Mouse (Mus musculus) heart, adult 2 months (tissue): ENCODE results near the gene Zfp654. TPM values are rescaled to one million over a fixed set of nuclear protein-coding genes. Genes with fewer than 3 reads are reported as not detected.

ENCODE experiments used
- DNase-seq, 2 experiments: peaks; one replicate each; pipeline ENCODE4 v3.0.0; 2021
- H3K27ac ChIP-seq: fragments of 200-600 bp; 2 replicates; pipeline ENCODE4 v1.8.1; 2022
- H3K27me3 ChIP-seq: fragments of 200-500 bp; 2 replicates; pipeline ENCODE4 v1.6.1; 2012; ENCODE audit warnings: mild to moderate bottlenecking, low read length, inconsistent platforms, mixed read lengths; ENCODE audit not compliant: control insufficient read depth, insufficient read depth
- H3K36me3 ChIP-seq: fragments of 200-500 bp; 2 replicates; pipeline ENCODE4 v1.6.1; 2012; ENCODE audit warnings: low read length, inconsistent platforms; ENCODE audit not compliant: control insufficient read depth, insufficient read depth
- H3K4me1 ChIP-seq: fragments of 200-500 bp; 2 replicates; pipeline ENCODE4 v1.6.1; 2011; ENCODE audit warnings: low read length; ENCODE audit not compliant: control insufficient read depth, insufficient read depth
- H3K4me3 ChIP-seq: fragments of 200-600 bp; 2 replicates; pipeline ENCODE4 v1.8.1; 2022
- H3K79me2 ChIP-seq: fragments of 200-500 bp; replicated peaks from 2 replicates; pipeline ENCODE4 v1.6.1; 2012; ENCODE audit warnings: mild to moderate bottlenecking, inconsistent platforms, low read length, moderate library complexity, mixed read lengths; ENCODE audit not compliant: control insufficient read depth, insufficient read depth
- H3K9ac ChIP-seq: fragments of 200-500 bp; 2 replicates; pipeline ENCODE4 v1.6.1; 2012; ENCODE audit warnings: low read depth, mild to moderate bottlenecking, control low read depth, inconsistent platforms, low read length, mixed read lengths
- CTCF ChIP-seq: fragments of 200-600 bp; IDR thresholded peaks from 2 replicates; pipeline ENCODE4 v1.8.1; 2022; ENCODE audit warnings: antibody characterized with exemption, mild to moderate bottlenecking, moderate library complexity
- EP300 ChIP-seq: fragments of 200-500 bp; IDR thresholded peaks from 2 replicates; pipeline ENCODE4 v1.6.1; 2011; ENCODE audit warnings: low read depth, low read length, control low read depth; ENCODE audit not compliant: insufficient read depth
- POLR2A ChIP-seq: fragments of 200-500 bp; IDR thresholded peaks from 2 replicates; pipeline ENCODE4 v1.6.1; 2011; ENCODE audit warnings: mild to moderate bottlenecking, low read depth, low read length, control low read depth; ENCODE audit not compliant: insufficient read depth
- WGBS: fragments of 180-500 bp; shearing (Covaris S2); methylation state at CpG from one replicate; pipeline ENCODE4 v1.1.7; 2018; 5-methylcytosine and 5-hydroxymethylcytosine counted together
- intact Hi-C: fragments of 180-260 bp; cut with DNase I; formaldehyde crosslinking; loops from one replicate; pipeline ENCODE4 v1.15.1; 2025
- long read RNA-seq: library from polyadenylated mRNA; stranded (forward); transcript quantifications from one replicate; pipeline ENCODE4 v2.0.0, GENCODE M21; 2021
- polyA plus RNA-seq: library from polyadenylated mRNA; depleted of rRNA; stranded (reverse); fragments of >200 nt; gene quantifications from 2 replicates; pipeline ENCODE4 v1.2.3, GENCODE M21; 2012; rRNA removed
- total RNA-seq, 2 experiments: library from RNA; stranded (reverse); gene quantifications; 2 replicates each; pipeline ENCODE4 v1.2.3; 2021

The Zfp654 gene
- total RNA-seq (10 to 100 TPM in 1 of 2 experiments, 1 to 10 TPM in 1; 7.2 to 10.6 TPM), polyA plus RNA-seq (1.3 and 2.9 TPM in 2 replicates)
- long read RNA-seq, full-length matches to known transcripts: 2 of 2 reads
- long read RNA-seq, partial matches to known transcripts: 0 of 2 reads
- long read RNA-seq, other reads (novel, unspliced or antisense): 0 of 2 reads

DNA sequence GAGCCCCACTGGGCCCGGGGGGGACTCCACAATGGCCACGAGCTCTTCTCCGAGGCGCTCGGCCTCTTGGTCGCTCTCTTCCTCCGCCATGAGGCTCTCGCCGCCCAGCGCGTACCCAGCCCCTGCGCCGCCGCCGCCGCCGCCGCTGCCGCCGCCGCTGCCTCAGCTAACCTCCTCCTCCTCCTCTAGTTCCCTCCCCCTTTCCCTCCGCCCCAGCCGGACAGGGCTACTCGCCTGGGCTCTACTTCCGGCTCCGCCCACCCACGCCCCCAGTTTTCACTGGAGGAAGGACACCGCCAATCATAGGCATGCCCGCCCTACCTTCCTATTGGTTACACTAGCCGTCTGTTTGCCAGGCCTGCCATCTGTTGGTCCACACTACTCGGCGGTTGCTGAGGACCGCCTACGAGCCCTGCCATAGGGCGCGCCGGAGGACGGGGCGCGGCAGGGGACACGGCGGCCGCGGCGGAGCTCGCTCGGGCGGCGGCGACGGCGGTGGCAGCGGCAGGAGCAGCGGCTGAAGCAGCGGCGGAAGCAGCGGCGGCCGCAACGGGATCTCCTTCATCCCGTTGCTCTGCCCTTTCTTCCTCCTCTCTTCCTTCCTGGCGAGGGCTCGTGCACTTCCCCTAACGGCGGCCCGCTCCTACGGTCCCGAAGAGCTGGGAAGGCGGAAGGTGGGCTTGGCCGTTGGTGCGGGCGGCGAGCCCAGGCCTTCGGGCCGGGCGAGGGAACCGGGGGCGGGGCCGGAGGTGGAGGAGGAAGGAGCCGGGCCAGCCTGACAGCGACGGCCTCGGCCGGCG is at the start of gene Zfp654, which contains the start of gene Cggbp1:
TSS of gene Zfp654 (minus strand) at position 90 of the 800 bp plus-strand sequence.
TSS of gene Cggbp1 (plus strand) at position 434 of the 800 bp plus-strand sequence.
- peak within 1 kb of the TSS; percentile 100 for H3K4me3 ChIP-seq
- peak within 1 kb of the TSS; percentile 94 for H3K27ac ChIP-seq
- peaks cover 8% of the 10 kb centered on the region for H3K4me1 ChIP-seq
- WGBS: under 1% methylated on average over 71 of the region's 85 CpGs
- TF ChIP-seq POLR2A (peak; percentile 64), CTCF (0 out of 2 replicates have a peak, but pooled peaks have one; percentile 14), EP300 (no peak)
- H3K79me2 ChIP-seq: peaks cover 6% of the 10 kb centered on the region; the same call in 1 of the 2 replicates
- H3K9ac ChIP-seq: peak within 1 kb of the TSS; percentile 95
- no peaks in the 10 kb centered on the region for H3K27me3 ChIP-seq
- peaks cover 21% of the 10 kb centered on the region for H3K36me3 ChIP-seq
- intact Hi-C loops: loop anchor here (1.0 to 2.0 kb wide), 4 partner anchors 22 to 709 kb away; partner anchors contain the start of gene 4930453N24Rik
- DNase-seq: peak; percentile 100

DNA sequence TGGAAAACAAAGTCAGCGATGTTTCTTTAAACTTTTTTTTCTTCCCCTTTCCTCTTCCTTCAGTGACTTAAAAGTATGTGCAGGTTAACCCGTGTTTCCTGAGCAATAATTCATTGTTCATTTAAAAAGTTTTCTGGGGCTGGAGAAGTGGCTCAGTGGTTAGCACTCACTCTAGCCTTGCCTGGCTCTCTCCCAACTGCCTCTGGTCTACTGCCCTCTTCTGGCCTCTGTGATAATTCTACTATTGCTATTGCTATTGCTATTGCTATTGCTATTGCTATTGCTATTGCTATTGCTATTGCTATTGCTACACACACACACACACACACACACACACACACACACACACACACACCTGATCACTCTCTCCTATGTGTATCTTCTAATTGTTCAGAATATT is 47.6 kb upstream of the Zfp654 start:
- no peaks in the 10 kb centered on the region for H3K36me3 ChIP-seq
- no peak for DNase-seq
- no peaks in the 10 kb centered on the region for H3K27me3 ChIP-seq
- no peaks in the 10 kb centered on the region for H3K4me1 ChIP-seq
- WGBS: 55% methylated on average over 2 of the region's 2 CpGs
- intact Hi-C loops: loop anchor here (2.0 to 5.0 kb wide), 2 partner anchors 46 to 147 kb away; no protein-coding TSS in a partner anchor
- no peaks in the 10 kb centered on the region for H3K79me2 ChIP-seq
- no peak overlapping the region for H3K4me3 ChIP-seq
- no peak overlapping the region for H3K27ac ChIP-seq
- TF ChIP-seq CTCF (peak; percentile 39), POLR2A (no peak)
- no peak overlapping the region for H3K9ac ChIP-seq

DNA sequence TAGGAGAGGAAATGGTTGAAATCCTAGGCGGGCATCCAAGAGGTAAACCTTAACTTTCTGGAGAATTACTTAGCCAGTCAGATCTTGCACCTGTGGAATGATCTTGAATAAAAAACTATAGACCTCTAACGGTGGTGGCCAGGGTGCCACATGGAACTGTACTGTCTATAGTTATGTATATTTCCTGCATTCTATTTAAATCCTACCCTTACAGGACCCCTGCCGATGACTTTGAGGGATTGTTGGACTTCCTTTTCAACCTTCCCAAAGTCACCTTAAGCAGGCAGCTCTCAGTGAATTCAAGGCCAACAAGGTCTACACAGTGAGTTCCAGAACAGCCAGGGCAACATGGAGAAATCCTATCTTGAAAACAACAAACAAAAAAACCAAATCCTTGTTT is 38.0 kb upstream of the Zfp654 start:
- no peak overlapping the region for H3K27ac ChIP-seq
- H3K27me3 ChIP-seq: no peaks in the 10 kb centered on the region
- no peak overlapping the region for H3K4me3 ChIP-seq
- H3K79me2 ChIP-seq: no peaks in the 10 kb centered on the region
- intact Hi-C loops: no loop called here
- DNase-seq: no peak
- WGBS: 88% methylated on average over 3 of the region's 3 CpGs
- no peak overlapping the region for H3K9ac ChIP-seq
- H3K4me1 ChIP-seq: no peaks in the 10 kb centered on the region
- no peaks in the 10 kb centered on the region for H3K36me3 ChIP-seq
- TF ChIP-seq CTCF (no peak), EP300 (no peak), POLR2A (no peak)

DNA sequence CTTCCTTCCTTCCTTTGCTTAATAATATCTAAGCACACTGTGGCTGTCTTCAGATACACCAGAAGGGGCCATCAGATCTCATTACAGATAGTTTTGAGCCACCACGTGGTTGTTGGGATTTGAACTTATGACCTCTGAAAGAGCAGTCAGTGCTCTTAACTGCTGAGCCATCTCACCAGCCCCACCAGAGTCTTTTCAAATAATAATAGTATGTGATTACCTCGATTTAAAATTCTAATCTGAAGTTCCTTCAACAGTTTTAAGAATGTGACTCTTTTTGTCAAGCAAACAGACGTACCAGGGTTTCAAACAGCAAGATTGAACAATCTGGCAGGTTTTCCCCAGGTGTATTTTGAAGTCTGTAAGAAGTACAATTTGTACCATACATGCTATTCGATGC is 34.1 kb upstream of the Zfp654 start:
- TF ChIP-seq EP300: no peak
- TF ChIP-seq POLR2A: no peak
- TF ChIP-seq CTCF: no peak
- Histone ChIP-seq H3K4me3 (no peak overlapping the region), H3K9ac (no peak overlapping the region), H3K36me3 (no peaks in the 10 kb centered on the region), H3K4me1 (peaks cover 4% of the 10 kb centered on the region), H3K79me2 (no peaks in the 10 kb centered on the region), H3K27me3 (no peaks in the 10 kb centered on the region), H3K27ac (no peak overlapping the region)
- no peak for DNase-seq
- WGBS: 50% methylated on average over 4 of the region's 4 CpGs
- intact Hi-C loops: no loop called here

DNA sequence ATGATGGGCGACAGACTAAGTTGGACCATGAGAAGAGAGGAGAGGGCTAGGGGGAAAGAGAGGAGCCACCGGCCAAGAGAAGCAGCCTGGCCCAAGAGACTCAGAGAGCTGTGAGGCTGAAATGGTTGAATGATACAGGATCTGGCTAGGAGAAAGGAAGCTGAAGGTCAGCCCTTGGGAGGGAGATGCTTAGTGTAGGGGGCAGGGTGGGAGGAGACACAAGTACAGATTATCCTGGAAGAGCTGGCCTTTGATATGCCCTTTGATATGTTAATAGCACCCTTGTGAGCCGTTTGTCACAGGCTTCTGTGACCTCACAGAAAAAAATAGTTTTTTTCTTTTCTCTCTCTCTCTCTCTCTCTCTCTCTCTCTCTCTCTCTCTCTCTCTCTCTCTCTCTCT is 33.7 kb upstream of the Zfp654 start:
- no peak for DNase-seq
- WGBS: 42% methylated on average over 3 of the region's 3 CpGs
- peaks cover 4% of the 10 kb centered on the region for H3K4me1 ChIP-seq
- H3K27ac ChIP-seq: no peak overlapping the region
- H3K79me2 ChIP-seq: no peaks in the 10 kb centered on the region
- TF ChIP-seq POLR2A (no peak), CTCF (no peak), EP300 (no peak)
- H3K36me3 ChIP-seq: no peaks in the 10 kb centered on the region
- no peak overlapping the region for H3K9ac ChIP-seq
- intact Hi-C loops: no loop called here
- H3K27me3 ChIP-seq: no peaks in the 10 kb centered on the region
- no peak overlapping the region for H3K4me3 ChIP-seq

DNA sequence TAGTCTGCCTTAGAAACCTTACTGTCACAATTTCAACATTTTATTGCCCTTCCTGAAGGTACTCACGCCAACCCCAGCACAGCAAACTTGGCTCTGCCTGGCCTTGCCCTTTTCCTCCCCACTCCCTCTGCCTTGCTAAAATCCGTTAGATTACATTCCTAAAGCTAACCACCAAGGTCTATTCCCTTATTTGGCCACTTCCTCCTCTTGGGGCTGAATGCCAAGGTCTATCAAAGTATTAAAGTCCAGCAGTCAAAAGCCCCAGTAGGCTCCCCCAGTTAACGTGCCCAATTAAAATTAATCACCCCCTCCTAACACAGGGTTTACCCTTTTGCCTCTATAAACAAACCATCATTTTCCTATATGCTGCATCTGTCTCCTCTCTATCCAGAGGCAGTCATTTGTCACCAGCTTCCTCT is 33.0 kb upstream of the Zfp654 start:
- no peaks in the 10 kb centered on the region for H3K36me3 ChIP-seq
- H3K9ac ChIP-seq: no peak overlapping the region
- WGBS: 13% methylated on average over 3 of the region's 3 CpGs
- TF ChIP-seq POLR2A (no peak), EP300 (no peak), CTCF (no peak)
- no peak overlapping the region for H3K27ac ChIP-seq
- H3K4me1 ChIP-seq: peaks cover 4% of the 10 kb centered on the region
- H3K79me2 ChIP-seq: no peaks in the 10 kb centered on the region
- DNase-seq: no peak
- H3K4me3 ChIP-seq: no peak overlapping the region
- intact Hi-C loops: no loop called here
- no peaks in the 10 kb centered on the region for H3K27me3 ChIP-seq
